Mouse (Mus musculus): ENCODE measurements at regions not wholly inside any gene's neighbourhood (a gene's known extent, or its start where the extent isn't known, plus 50 kb on each side); places are given as distances from the start of the nearest gene placed in this dataset.

- no peak overlapping the region for H3K27ac ChIP-seq (ENCODE audit: insufficient read depth, low read depth, low read length)
These were observed 118.4 kb upstream of the S1pr3 start for GRCm38 (mm10) chr13:51290021-51290424.

GRCm38 (mm10) chr13:51290926-51291325, 117.5 kb upstream of the S1pr3 start:
- H3K27ac ChIP-seq (ENCODE audit: insufficient read depth, low read depth, low read length) = no peak overlapping the region
- 0 out of 2 replicates have a peak, but pooled peaks cover 6% of the 10 kb centered on the region for H3K4me1 ChIP-seq (ENCODE audit: control insufficient read depth, insufficient read depth, low read length)
- WGBS = 71% methylated on average over 6 of the region's 6 CpGs
- TF ChIP-seq POLR2A (IDR thresholded peaks at IDR 0.05; ENCODE audit: insufficient read depth, low read depth, low read length) (no peak), CTCF (IDR thresholded peaks at IDR 0.05; ENCODE audit: insufficient read depth, low read depth, low read length) (no peak)
- no peak overlapping the region for H3K4me3 ChIP-seq (ENCODE audit: insufficient read depth, low read depth, low read length)

More at GRCm38 (mm10) chr13:51290021-51290424, 118.4 kb upstream of the S1pr3 start:
- Histone ChIP-seq H3K4me3 (ENCODE audit: insufficient read depth, low read depth, low read length) (no peak overlapping the region), H3K4me1 (ENCODE audit: control insufficient read depth, insufficient read depth, low read length) (0 out of 2 replicates have a peak, but pooled peaks cover 6% of the 10 kb centered on the region)
- TF ChIP-seq CTCF (IDR thresholded peaks at IDR 0.05; ENCODE audit: insufficient read depth, low read depth, low read length) (no peak), POLR2A (IDR thresholded peaks at IDR 0.05; ENCODE audit: insufficient read depth, low read depth, low read length) (no peak)
- WGBS = 50% methylated on average over 7 of the region's 7 CpGs

- H3K4me1 ChIP-seq (ENCODE audit: control insufficient read depth, insufficient read depth, low read length) = 0 out of 2 replicates have a peak, but pooled peaks cover 6% of the 10 kb centered on the region
- TF ChIP-seq CTCF (IDR thresholded peaks at IDR 0.05; ENCODE audit: insufficient read depth, low read depth, low read length) = no peak
- TF ChIP-seq POLR2A (IDR thresholded peaks at IDR 0.05; ENCODE audit: insufficient read depth, low read depth, low read length) = no peak
- H3K27ac ChIP-seq (ENCODE audit: insufficient read depth, low read depth, low read length) = no peak overlapping the region
- H3K4me3 ChIP-seq (ENCODE audit: insufficient read depth, low read depth, low read length) = no peak overlapping the region
- 93% methylated on average over 4 of the region's 4 CpGs for WGBS
These were observed 115.4 kb upstream of the S1pr3 start for GRCm38 (mm10) chr13:51293047-51293446.

GRCm38 (mm10) chr13:51295872-51296271, 112.6 kb upstream of the S1pr3 start:
- WGBS = 70% methylated on average over 3 of the region's 3 CpGs

GRCm38 (mm10) chr13:51297231-51297880, 111.1 kb upstream of the S1pr3 start:
- Histone ChIP-seq H3K27ac (ENCODE audit: insufficient read depth, low read depth, low read length) (no peak overlapping the region), H3K4me1 (ENCODE audit: control insufficient read depth, insufficient read depth, low read length) (no peaks in the 10 kb centered on the region), H3K4me3 (ENCODE audit: insufficient read depth, low read depth, low read length) (no peak overlapping the region)
- TF ChIP-seq CTCF (IDR thresholded peaks at IDR 0.05; ENCODE audit: insufficient read depth, low read depth, low read length) = no peak
- 94% methylated on average over 13 of the region's 13 CpGs for WGBS

More at GRCm38 (mm10) chr13:51295872-51296271, 112.6 kb upstream of the S1pr3 start:
- TF ChIP-seq POLR2A (IDR thresholded peaks at IDR 0.05; ENCODE audit: insufficient read depth, low read depth, low read length) = no peak
- no peak for TF ChIP-seq CTCF (IDR thresholded peaks at IDR 0.05; ENCODE audit: insufficient read depth, low read depth, low read length)
- Histone ChIP-seq H3K4me3 (ENCODE audit: insufficient read depth, low read depth, low read length) (no peak overlapping the region), H3K4me1 (ENCODE audit: control insufficient read depth, insufficient read depth, low read length) (0 out of 2 replicates have a peak, but pooled peaks cover 2% of the 10 kb centered on the region), H3K27ac (ENCODE audit: insufficient read depth, low read depth, low read length) (no peak overlapping the region)

GRCm38 (mm10) chr13:51299047-51299760, 109.2 kb upstream of the S1pr3 start:
- TF ChIP-seq CTCF (IDR thresholded peaks at IDR 0.05; ENCODE audit: insufficient read depth, low read depth, low read length) = no peak
- no peak for TF ChIP-seq POLR2A (IDR thresholded peaks at IDR 0.05; ENCODE audit: insufficient read depth, low read depth, low read length)
- Histone ChIP-seq H3K27ac (ENCODE audit: insufficient read depth, low read depth, low read length) (no peak overlapping the region), H3K4me1 (ENCODE audit: control insufficient read depth, insufficient read depth, low read length) (no peaks in the 10 kb centered on the region), H3K4me3 (ENCODE audit: insufficient read depth, low read depth, low read length) (no peak overlapping the region)
- WGBS = 86% methylated on average over 4 of the region's 4 CpGs

- no peak for TF ChIP-seq POLR2A (IDR thresholded peaks at IDR 0.05; ENCODE audit: insufficient read depth, low read depth, low read length)
- no peak for TF ChIP-seq CTCF (IDR thresholded peaks at IDR 0.05; ENCODE audit: insufficient read depth, low read depth, low read length)
- 78% methylated on average over 7 of the region's 7 CpGs for WGBS
- Histone ChIP-seq H3K4me3 (ENCODE audit: insufficient read depth, low read depth, low read length) (no peak overlapping the region), H3K27ac (ENCODE audit: insufficient read depth, low read depth, low read length) (no peak overlapping the region), H3K4me1 (ENCODE audit: control insufficient read depth, insufficient read depth, low read length) (no peaks in the 10 kb centered on the region)
These were observed 107.0 kb upstream of the S1pr3 start for GRCm38 (mm10) chr13:51301476-51301875.

- no peak for TF ChIP-seq POLR2A (IDR thresholded peaks at IDR 0.05; ENCODE audit: insufficient read depth, low read depth, low read length)
- TF ChIP-seq CTCF (IDR thresholded peaks at IDR 0.05; ENCODE audit: insufficient read depth, low read depth, low read length) = no peak
- WGBS = 74% methylated on average over 3 of the region's 3 CpGs
- H3K4me1 ChIP-seq (ENCODE audit: control insufficient read depth, insufficient read depth, low read length) = no peaks in the 10 kb centered on the region
- no peak overlapping the region for H3K27ac ChIP-seq (ENCODE audit: insufficient read depth, low read depth, low read length)
- no peak overlapping the region for H3K4me3 ChIP-seq (ENCODE audit: insufficient read depth, low read depth, low read length)
These were observed 105.3 kb upstream of the S1pr3 start for GRCm38 (mm10) chr13:51303112-51303511.

GRCm38 (mm10) chr13:51304631-51305030, 103.8 kb upstream of the S1pr3 start:
- no peaks in the 10 kb centered on the region for H3K4me1 ChIP-seq (ENCODE audit: control insufficient read depth, insufficient read depth, low read length)
- H3K4me3 ChIP-seq (ENCODE audit: insufficient read depth, low read depth, low read length) = no peak overlapping the region
- H3K27ac ChIP-seq (ENCODE audit: insufficient read depth, low read depth, low read length) = no peak overlapping the region
- TF ChIP-seq CTCF (IDR thresholded peaks at IDR 0.05; ENCODE audit: insufficient read depth, low read depth, low read length) (no peak), POLR2A (IDR thresholded peaks at IDR 0.05; ENCODE audit: insufficient read depth, low read depth, low read length) (no peak)
- WGBS = 48% methylated on average over 4 of the region's 4 CpGs

All from olfactory bulb, adult 2 months (tissue).